Mouse (Mus musculus) olfactory bulb, adult 2 months (tissue): ENCODE results near the gene Zfp653. TPM values are rescaled to one million over a fixed set of nuclear protein-coding genes. Genes with fewer than 3 reads are reported as not detected.

Experiments
- H3K27ac ChIP-seq: fragments of 200-500 bp; 2 replicates; pipeline ENCODE4 v1.5.1; 2012; ENCODE audit warnings: low read depth, low read length; ENCODE audit not compliant: insufficient read depth
- H3K4me1 ChIP-seq: fragments of 200-500 bp; 2 replicates; pipeline ENCODE4 v1.6.1; 2012; ENCODE audit warnings: low read length; ENCODE audit not compliant: control insufficient read depth, insufficient read depth
- H3K4me3 ChIP-seq: fragments of 200-500 bp; 2 replicates; pipeline ENCODE4 v1.5.1; 2012; ENCODE audit warnings: mild to moderate bottlenecking, low read depth, low read length, moderate library complexity; ENCODE audit not compliant: insufficient read depth
- CTCF ChIP-seq: fragments of 200-500 bp; IDR thresholded peaks from 2 replicates; pipeline ENCODE4 v1.5.1; 2012; ENCODE audit warnings: low read depth, mild to moderate bottlenecking, low read length, moderate library complexity; ENCODE audit not compliant: insufficient read depth
- POLR2A ChIP-seq: fragments of 200-500 bp; IDR thresholded peaks from 2 replicates; pipeline ENCODE4 v1.6.1; 2012; ENCODE audit warnings: mild to moderate bottlenecking, low read depth, low read length, moderate library complexity; ENCODE audit not compliant: insufficient read depth
- WGBS: fragments of 180-500 bp; shearing (Covaris S2); methylation state at CpG from one replicate; pipeline ENCODE4 v1.1.7; 2018; 5-methylcytosine and 5-hydroxymethylcytosine counted together
- polyA plus RNA-seq: library from polyadenylated mRNA; stranded (reverse); fragments of >200 nt; gene quantifications from 2 replicates; pipeline ENCODE4 v1.2.4, GENCODE M21; 2012; ENCODE audit warnings: low replicate concordance; ENCODE audit not compliant: missing spikeins, insufficient read depth, insufficient read length

Gene Zfp653
- polyA plus RNA-seq, 1 experiment, result not detected

DNA sequence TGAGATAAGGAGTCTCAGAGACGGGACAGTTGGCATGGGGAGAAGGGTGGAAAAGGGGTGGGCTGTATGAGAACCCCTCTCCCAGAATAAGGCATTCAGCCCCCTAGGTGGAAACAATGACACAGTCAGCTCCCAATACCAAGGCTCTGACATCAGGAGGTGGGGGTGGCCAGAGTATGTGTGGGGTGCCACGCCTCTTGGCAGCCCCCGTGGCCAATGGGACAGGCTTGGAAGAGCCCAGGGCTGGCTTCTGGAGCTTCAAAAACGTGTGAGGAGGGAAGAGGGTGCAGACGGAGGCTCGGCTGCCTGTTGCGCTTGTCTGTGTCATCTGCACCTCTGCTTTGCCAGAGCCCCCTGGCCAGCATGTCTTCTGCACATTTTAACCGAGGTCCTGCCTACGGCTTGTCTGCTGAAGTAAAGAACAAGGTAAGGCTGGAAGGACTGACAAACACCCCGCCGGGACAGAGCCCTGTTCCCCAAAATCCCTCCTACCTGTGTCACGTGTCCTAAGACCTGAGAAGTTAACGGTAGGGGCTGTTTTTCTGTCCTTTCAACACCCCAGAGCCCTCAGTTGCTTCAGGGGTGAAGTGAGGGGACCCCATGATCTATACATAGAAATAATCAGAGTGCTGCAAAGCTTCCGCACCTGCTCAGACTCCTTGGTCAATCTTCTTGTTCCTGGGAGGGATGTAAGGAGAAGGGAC lies 28.0 kb upstream of the Zfp653 start, which contains the start of gene Cnn1:
Cnn1 (plus strand) TSS at position 224 of the 704 bp plus-strand sequence.
- 10% methylated on average over 14 of the region's 14 CpGs for WGBS
- Histone ChIP-seq H3K4me3 (no peak within 1 kb of the TSS), H3K27ac (no peak within 1 kb of the TSS), H3K4me1 (peaks cover 8% of the 10 kb centered on the region)
- TF ChIP-seq CTCF (no peak), POLR2A (no peak)

DNA sequence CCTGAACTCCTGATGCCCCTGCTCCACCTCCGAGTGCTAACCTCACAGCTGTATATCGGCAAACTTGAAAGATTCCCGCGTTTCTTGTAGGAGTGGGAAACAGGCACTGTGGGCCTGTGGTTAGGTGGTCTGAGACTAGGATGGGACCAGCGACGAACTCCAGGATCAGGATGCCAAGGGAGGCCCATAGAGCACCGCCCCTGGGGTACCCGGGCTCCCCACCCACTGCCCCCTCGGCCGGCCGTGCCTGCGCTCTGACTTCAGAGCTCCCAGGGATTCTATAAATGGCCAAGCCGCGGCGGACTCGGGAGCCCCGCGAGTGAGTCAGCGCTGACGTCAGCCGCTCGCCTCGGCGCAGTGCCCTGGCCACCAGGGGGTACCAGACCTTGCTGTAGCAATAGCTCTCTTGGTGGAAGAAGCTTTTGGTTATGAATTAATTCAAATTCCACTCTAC lies 24.7 kb upstream of the Zfp653 start:
- WGBS, result 3% methylated on average over 24 of the region's 24 CpGs
- Histone ChIP-seq H3K4me3 (peak overlapping the region; percentile 35), H3K27ac (no peak overlapping the region)

DNA sequence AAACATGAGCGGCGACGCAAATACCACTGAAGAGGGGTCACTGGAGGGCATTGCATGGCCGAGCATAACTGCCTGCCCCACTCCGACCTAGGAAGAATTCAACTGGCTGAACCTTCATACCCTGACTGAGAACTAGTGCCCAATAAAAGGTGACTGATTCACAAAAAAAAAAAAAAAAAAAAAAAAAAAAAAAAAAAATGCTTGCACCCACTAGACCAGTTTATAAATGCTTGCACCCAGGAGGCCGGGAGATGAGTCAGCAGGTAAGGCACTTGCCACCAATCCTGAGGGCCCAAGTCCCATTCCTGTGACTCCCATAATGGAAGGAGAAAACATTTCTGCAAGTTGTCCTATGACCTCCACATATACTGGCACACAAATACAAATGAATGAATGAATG lies 21.6 kb upstream of the Zfp653 start:
- WGBS, result 85% methylated on average over 6 of the region's 6 CpGs
- H3K4me3 ChIP-seq, result no peak overlapping the region
- no peak for TF ChIP-seq POLR2A
- no peak for TF ChIP-seq CTCF
- H3K4me1 ChIP-seq, result peaks cover 5% of the 10 kb centered on the region
- no peak overlapping the region for H3K27ac ChIP-seq

More for the DNA sequence above, 24.7 kb upstream of the Zfp653 start:
- peaks cover 8% of the 10 kb centered on the region for H3K4me1 ChIP-seq
- TF ChIP-seq POLR2A (no peak), CTCF (peak; percentile 55)

DNA sequence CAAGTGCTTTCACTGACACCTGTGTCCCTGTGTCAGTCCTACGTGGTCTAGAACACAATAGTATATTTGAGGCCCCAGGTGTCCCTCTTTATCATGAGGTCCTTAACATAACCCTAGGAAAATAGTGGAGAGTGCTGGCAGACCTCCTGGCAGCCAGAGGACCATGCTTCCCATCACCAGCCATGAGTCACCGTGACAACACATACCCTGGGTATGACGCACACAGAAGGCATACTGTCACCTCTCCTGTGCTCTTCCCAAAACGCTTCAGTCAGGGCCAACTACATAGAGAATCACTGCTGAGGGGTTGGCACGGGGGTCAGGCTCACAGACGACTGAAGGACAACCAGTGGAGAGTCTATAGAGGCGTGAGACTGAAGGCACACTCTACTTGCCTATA lies 18.8 kb upstream of the Zfp653 start:
- WGBS, result 81% methylated on average over 7 of the region's 7 CpGs
- TF ChIP-seq CTCF, result no peak
- no peak for TF ChIP-seq POLR2A
- H3K4me1 ChIP-seq, result peaks cover 5% of the 10 kb centered on the region; the same call in 1 of the 2 replicates
- H3K4me3 ChIP-seq, result no peak overlapping the region
- no peak overlapping the region for H3K27ac ChIP-seq

DNA sequence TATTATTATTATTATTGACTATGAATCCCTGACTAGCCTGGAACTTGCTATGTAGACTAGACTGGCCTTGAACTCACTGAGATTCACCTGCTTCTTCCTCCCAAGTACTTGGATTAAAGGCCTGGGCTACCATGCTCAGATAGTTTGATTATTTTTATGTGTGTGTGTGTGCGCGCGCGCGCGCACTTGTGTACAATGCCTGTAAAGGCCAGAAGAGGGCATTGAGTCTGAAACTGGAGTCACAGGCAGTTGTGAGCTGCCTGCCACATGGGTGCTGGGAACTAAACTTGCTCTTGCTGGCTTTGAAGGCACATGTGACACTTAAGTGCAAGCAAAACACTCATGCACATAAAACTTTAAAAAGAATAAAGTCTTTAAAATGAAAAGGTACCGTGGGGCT lies 18.1 kb upstream of the Zfp653 start:
- Histone ChIP-seq H3K27ac (no peak overlapping the region), H3K4me1 (peaks cover 5% of the 10 kb centered on the region; the same call in 1 of the 2 replicates), H3K4me3 (no peak overlapping the region)
- no peak for TF ChIP-seq POLR2A
- no peak for TF ChIP-seq CTCF
- WGBS, result 100% methylated on average over 7 of the region's 7 CpGs

DNA sequence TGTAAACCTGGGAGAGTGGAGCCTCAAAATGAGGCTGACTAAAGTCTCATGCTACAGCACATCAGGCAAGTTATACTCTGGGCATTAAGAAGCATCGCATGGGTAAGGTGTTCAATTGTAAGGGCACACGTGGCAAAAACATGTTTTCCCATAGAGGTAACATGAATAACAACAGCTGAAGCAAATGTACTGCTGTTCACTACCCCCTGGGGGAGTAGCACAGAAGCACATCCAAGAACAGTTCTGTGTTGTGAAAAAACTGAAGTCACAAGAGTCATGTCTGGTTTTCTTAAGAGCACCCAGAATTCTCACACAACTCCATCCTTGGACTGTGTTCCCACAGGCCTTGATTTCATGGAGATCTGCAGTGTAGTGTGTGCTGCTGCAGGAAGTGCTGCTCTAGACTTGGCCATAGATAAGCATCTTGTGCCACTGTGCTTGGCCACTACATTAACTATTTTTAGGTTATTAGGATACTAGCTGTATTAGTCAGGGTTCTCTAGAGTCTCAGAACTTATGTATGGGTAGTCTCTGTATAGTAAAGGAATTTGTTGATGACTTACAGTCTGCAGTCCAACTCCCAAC lies 15.9 kb upstream of the Zfp653 start:
- no peak overlapping the region for H3K27ac ChIP-seq
- peaks cover 11% of the 10 kb centered on the region for H3K4me1 ChIP-seq
- TF ChIP-seq CTCF, result no peak
- TF ChIP-seq POLR2A, result no peak
- 93% methylated on average over 2 of the region's 2 CpGs for WGBS
- H3K4me3 ChIP-seq, result no peak overlapping the region

DNA sequence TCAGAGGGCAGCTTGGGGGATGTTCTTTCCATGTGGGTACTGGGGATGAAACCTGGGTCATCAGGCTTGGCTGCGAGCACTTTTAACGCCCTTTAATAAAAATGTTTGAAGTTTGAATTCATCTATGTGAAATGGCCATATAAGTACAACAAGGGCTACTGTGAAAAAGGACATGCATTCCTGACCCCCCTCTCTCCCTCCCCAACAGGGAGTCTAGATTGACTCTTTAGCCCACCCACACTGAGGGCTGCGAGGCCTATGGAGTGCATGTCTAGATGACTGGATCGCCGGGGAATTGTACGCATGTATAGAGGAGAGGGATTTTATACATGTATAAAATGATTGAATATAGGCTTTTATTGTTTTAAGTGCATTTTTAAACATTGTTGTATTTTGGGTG lies 14.8 kb upstream of the Zfp653 start:
- Histone ChIP-seq H3K27ac (no peak overlapping the region), H3K4me1 (peaks cover 11% of the 10 kb centered on the region), H3K4me3 (peak overlapping the region; percentile 87)
- WGBS, result 77% methylated on average over 6 of the region's 6 CpGs
- TF ChIP-seq POLR2A (no peak), CTCF (no peak)

DNA sequence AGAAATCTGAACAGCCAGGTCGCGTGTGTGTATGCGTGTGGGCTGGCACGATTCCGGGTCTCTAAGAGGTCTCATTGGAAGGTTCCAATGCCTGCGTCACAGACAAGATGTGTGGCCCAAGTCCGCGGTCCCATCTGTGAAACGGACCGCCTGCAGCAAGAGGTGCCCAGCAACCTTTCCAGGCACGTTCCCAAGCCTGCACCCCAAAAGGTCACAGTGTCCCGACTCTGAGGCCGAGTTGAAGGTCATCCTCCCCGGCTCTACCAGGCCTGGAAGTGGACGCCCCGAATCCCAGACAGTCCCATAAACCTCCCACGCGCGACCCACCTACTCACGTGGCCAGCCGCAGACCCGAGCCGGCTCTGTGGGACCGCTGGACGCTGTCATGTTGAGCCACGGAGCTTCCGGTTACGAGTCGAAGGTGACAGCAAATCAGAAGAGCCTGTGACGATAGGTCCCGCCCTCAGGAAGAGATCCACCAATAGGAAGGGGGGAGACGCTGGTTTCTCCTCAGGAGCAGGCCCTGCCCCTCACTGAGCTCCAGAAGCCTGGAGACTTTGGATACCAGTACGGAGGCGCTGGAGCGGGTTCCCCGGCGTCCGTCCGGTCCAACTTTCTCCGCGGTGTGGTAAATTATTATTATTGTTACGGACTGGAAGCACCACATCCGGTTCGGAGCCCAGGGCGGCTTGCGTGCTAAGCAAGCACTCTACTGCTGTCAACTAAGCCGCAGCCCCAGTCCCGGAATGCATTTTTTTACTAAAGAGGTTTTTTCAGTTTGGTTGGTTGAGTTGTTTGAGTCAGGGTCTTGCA lies 14.1 kb upstream of the Zfp653 start, which contains the start of gene Ecsit:
Ecsit (minus strand) TSS at position 417 of the 813 bp plus-strand sequence.
- Histone ChIP-seq H3K4me1 (peaks cover 11% of the 10 kb centered on the region), H3K4me3 (peak within 1 kb of the TSS; percentile 87), H3K27ac (peak within 1 kb of the TSS; percentile 69)
- WGBS, result under 1% methylated on average over 48 of the region's 48 CpGs
- no peak for TF ChIP-seq CTCF
- peak; percentile 82 for TF ChIP-seq POLR2A

DNA sequence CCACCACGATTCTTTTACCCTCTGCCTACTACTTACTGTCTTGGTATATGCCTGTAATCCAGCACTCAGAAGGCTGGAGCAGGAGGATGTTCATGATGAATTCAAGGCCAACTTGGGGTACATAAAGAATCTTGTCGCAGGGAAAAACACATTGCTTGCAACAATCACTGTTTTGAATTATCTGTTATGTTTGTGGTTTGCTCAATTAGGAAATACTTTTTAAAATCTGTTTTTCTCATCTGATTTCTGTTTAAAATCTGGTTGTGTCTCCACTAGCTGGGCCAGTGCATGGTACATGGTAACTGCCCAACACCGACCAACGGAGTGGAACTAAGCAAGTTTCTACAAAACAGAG lies 13.5 kb upstream of the Zfp653 start:
- H3K27ac ChIP-seq, result no peak overlapping the region
- H3K4me1 ChIP-seq, result peaks cover 11% of the 10 kb centered on the region
- TF ChIP-seq CTCF (no peak), POLR2A (no peak)
- peak overlapping the region; percentile 87 for H3K4me3 ChIP-seq
- 15% methylated on average over 4 of the region's 4 CpGs for WGBS
